Mouse (Mus musculus) E14TG2a.4 (cell line): ENCODE measurements around the gene Serf1.
"Not testable (repeated sequence)": the region's sequence is repeated elsewhere in the genome, so short reads cannot be mapped to it uniquely, and the experiment has no call there.

ENCODE experiments used
- CTCF ChIP-seq: conservative IDR thresholded peaks from 2 replicates; pipeline ENCODE4 v1.5.1; 2014; ENCODE audit warnings: low read length
- NANOG ChIP-seq: IDR thresholded peaks from 2 replicates; pipeline ENCODE4 v1.6.1; 2014; ENCODE audit warnings: borderline replicate concordance, low read length, mixed read lengths

DNA sequence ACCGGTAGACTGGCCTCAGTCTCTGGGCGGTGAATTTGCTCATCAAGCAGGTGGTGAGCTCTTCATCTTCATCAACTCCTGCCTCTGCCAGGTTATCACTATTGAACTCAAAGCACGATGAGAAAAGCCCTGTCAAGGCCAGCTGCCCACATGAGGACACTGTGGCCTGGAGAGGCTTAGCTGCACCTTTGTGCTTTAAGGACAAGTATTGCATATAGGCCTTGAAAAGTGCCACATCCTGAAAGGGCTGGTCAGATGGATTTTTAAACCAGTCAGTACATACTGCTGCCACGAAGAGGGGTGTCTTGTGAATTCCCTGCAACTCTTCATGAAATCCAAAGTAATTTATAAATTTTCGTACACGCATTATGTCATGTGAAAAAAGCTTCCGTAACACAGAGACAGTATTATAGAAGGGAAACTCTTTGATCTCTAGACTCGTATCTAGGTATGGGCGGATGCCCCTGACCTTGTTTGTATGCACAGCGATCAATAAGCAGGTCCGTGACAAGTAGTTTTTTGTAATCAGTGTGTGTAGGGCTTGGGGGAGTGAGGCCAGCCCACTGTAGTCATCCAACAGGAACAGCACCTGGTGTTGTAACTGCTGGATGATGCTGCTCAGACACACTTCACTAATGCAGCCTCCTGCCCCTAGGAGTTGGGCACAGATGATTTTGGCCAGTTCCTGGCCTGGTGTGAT, 53.5 kb downstream of the Serf1 start:
- not testable (repeated sequence) for TF ChIP-seq CTCF, NANOG
